ENCODE assay signal across 40 mouse cellular contexts in the genomic region with DNA sequence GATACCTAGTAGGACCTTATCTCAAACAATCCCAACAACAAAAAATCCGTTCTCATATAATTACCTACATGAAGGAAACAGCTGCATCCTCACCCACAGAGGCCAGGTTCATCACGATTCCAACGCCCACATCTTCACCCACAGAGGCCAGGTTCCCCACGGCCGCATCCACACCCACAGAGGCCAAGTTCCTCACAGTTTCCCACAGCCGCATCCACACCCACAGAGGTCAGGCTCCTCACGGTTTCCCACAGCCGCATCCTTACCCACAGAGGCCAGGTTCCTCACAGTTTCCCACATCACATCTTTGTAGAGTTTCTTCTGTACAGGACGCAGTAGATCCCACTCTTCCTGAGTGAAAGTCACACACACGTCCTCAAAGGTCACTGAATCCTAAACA. TPM values are rescaled to one million over a fixed set of nuclear protein-coding genes. Genes with fewer than 3 reads are reported as not detected.
"Had no signal": no experiment of that assay in that cellular context is flagged by ENCODE, and none has a peak within 500 bp of the region (broad histone marks: within the 10 kb centered on the region; RNA-seq: fewer than 3 reads in every experiment).

No protein-coding gene starts in this region.

- H3K27me3 ChIP-seq: embryonic facial prominence, embryonic 12.5 days; embryonic facial prominence, embryonic 13.5 days; embryonic facial prominence, embryonic 15.5 days; forebrain, embryonic 12.5 days; forebrain, embryonic 13.5 days; forebrain, embryonic 15.5 days had no signal

- H3K9me3 ChIP-seq: embryonic facial prominence, embryonic 12.5 days; forebrain, embryonic 12.5 days; forebrain, embryonic 13.5 days; forebrain, embryonic 15.5 days had no signal

- H3K4me1 ChIP-seq: embryonic facial prominence, embryonic 10.5 days; embryonic facial prominence, embryonic 12.5 days; embryonic facial prominence, embryonic 13.5 days; embryonic facial prominence, embryonic 15.5 days; forebrain, embryonic 10.5 days; forebrain, embryonic 12.5 days; forebrain, embryonic 13.5 days; forebrain, embryonic 15.5 days had no signal

- H3K4me3 ChIP-seq: embryonic facial prominence, embryonic 10.5 days; embryonic facial prominence, embryonic 12.5 days; embryonic facial prominence, embryonic 13.5 days; embryonic facial prominence, embryonic 15.5 days; erythroblast, embryonic 14.5 days; forebrain, embryonic 10.5 days; forebrain, embryonic 12.5 days; forebrain, embryonic 13.5 days; forebrain, embryonic 15.5 days; gastrocnemius, adult 2 months; heart, adult 2 months had no signal

- H3K27ac ChIP-seq: embryonic facial prominence, embryonic 10.5 days; embryonic facial prominence, embryonic 12.5 days; embryonic facial prominence, embryonic 13.5 days; embryonic facial prominence, embryonic 15.5 days; forebrain, embryonic 10.5 days; forebrain, embryonic 12.5 days; forebrain, embryonic 13.5 days; forebrain, embryonic 15.5 days; gastrocnemius, adult 2 months; heart, adult 2 months had no signal

- DNase-seq: cerebellum, adult 2 months; cerebellum, adult 8-10 months; cerebellum, adult 9-10 months; cerebellum, adult 9-11 months; cerebellum, postnatal 10 days; cerebellum, postnatal 14 days; cerebellum, postnatal 25 days; cerebellum, postnatal 36 days; embryo, embryonic 11 days; forebrain, postnatal 0 days; gastrocnemius, adult 2 months; gastrocnemius, postnatal 10 days; gastrocnemius, postnatal 14 days; gastrocnemius, postnatal 25 days; gastrocnemius, postnatal 36 days; heart, adult 18-20 months; heart, adult 2 months had no signal

RNA-seq across cellular contexts. Expression of a gene that starts 9.7 kb away (rescaled TPM):
- total RNA-seq: common myeloid progenitor, adult 5-6 weeks; granulocyte monocyte progenitor cell, adult 5-6 weeks had no signal

RNA-seq across cellular contexts. Expression of a gene that starts 38.5 kb away (rescaled TPM):
- total RNA-seq: common myeloid progenitor, adult 5-6 weeks; forebrain, postnatal 0 days; gastrocnemius, adult 18-20 months; gastrocnemius, adult 2 months; gastrocnemius, adult 8-10 months; gastrocnemius, postnatal 10 days; gastrocnemius, postnatal 14 days; gastrocnemius, postnatal 25 days; gastrocnemius, postnatal 36 days; gastrocnemius, postnatal 4 days; granulocyte monocyte progenitor cell, adult 5-6 weeks; heart, adult 18-20 months; heart, adult 2 months; heart, adult 8-10 months had no signal
- polyA plus RNA-seq: cerebellum, adult 2 months; cortical plate, adult 2 months; embryonic facial prominence, embryonic 10.5 days; embryonic facial prominence, embryonic 11.5 days; embryonic facial prominence, embryonic 12.5 days; embryonic facial prominence, embryonic 13.5 days; embryonic facial prominence, embryonic 14.5 days; embryonic facial prominence, embryonic 15.5 days; erythroblast, embryonic 14.5 days; forebrain, embryonic 10.5 days; forebrain, embryonic 11.5 days; forebrain, embryonic 12.5 days; forebrain, embryonic 13.5 days; forebrain, embryonic 14.5 days; forebrain, embryonic 15.5 days; forebrain, embryonic 16.5 days; forebrain, postnatal 0 days; frontal cortex, adult 2 months; gonadal fat pad, adult 2 months; heart, adult 2 months had no signal
